Mouse (Mus musculus): ENCODE measurements around the gene Gm21190.
A peak's percentile ranks its signal among the peaks of the same experiment; 100 is the strongest.
"Not testable (repeated sequence)": the region's sequence is repeated elsewhere in the genome, so short reads cannot be mapped to it uniquely, and the experiment has no call there.

Gene Gm21190

DNA sequence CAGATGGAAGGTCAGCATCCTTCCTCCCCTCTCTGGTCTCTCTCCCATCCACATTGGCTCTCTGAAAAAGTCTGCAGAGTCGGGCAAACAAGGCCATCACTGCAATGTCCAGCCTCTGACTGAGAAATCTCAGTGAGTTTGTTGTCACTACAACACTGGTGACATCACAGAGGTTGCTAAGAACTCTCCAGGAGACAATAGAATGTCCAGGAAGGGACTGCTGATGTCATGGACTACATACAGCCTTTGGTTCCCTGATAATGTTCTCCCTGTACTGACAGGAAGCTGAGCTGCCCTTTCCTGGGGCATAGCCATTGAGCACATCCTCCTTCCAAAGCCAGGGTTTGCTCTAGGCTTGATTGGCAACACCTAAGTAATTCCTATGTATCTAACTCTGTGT, at the start of gene Gm21190:
TSS of gene Gm21190 (minus strand) at position 101 of the 400 bp plus-strand sequence.
- DNase-seq (ENCODE audit: low read depth, low spot score): not testable (repeated sequence)

- not testable (repeated sequence) for DNase-seq (ENCODE audit: low read depth, low spot score)
Measured at GRCm38 (mm10) chr5:15577033-15577432, 48.0 kb upstream of the Gm21190 start, which contains the start of gene Gm21083. TSS of gene Gm21083 (plus strand) at chr5:15577333.

DNA sequence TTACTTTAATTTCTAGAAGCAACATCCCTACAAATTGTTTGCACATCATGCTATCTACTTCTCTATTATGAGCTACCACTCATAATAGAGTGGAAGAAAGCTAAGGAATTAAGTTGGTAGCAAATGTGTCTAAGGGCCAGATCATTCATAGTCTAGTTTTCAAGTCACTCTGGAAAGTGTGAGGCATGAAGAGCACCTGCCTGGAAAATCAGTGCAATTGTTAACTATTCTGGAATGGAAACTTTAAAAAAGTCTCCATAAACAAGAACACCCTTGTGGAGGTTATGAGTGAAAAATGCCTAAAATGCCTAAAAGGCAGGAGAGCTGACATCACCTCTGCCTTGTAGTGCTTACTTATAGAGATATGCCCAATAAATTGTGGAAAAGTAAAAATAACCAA, 44.7 kb upstream of the Gm21190 start:
- DNase-seq (ENCODE audit: low read depth, low spot score): not testable (repeated sequence)

GRCm38 (mm10) chr5:15561425-15562264, 32.6 kb upstream of the Gm21190 start:
- DNase-seq (ENCODE audit: low read depth, low spot score): not testable (repeated sequence)

GRCm38 (mm10) chr5:15558654-15559053, 29.6 kb upstream of the Gm21190 start:
- not testable (repeated sequence) for DNase-seq (ENCODE audit: low read depth, low spot score)

- DNase-seq (ENCODE audit: low read depth, low spot score): not testable (repeated sequence)
Measured at GRCm38 (mm10) chr5:15549606-15550005, 20.6 kb upstream of the Gm21190 start.

DNA sequence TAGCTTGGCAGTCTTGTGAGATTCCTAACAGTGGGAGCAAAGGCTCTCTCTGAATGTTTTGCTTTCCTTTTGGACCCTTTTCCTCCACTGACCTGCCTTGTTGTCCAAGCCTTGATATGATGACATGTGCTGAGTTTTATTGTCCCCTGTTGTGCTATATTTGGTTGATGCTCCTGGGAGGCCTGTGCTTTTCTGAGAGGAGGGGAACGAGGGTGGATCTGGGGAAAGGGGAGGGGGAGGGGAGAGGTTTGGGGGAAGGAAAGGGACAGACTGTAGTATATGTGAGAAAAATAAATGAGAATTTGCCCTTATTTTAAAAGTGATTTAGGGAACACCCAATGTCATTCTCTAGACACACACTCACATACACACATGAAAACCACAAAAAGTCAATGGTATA, 20.1 kb upstream of the Gm21190 start:
- not testable (repeated sequence) for DNase-seq (ENCODE audit: low read depth, low spot score)

GRCm38 (mm10) chr5:15548642-15549041, 19.6 kb upstream of the Gm21190 start:
- not testable (repeated sequence) for DNase-seq (ENCODE audit: low read depth, low spot score)

- not testable (repeated sequence) for DNase-seq (ENCODE audit: low read depth, low spot score)
Measured at GRCm38 (mm10) chr5:15522470-15522869, 6.6 kb downstream of the Gm21190 start.

DNA sequence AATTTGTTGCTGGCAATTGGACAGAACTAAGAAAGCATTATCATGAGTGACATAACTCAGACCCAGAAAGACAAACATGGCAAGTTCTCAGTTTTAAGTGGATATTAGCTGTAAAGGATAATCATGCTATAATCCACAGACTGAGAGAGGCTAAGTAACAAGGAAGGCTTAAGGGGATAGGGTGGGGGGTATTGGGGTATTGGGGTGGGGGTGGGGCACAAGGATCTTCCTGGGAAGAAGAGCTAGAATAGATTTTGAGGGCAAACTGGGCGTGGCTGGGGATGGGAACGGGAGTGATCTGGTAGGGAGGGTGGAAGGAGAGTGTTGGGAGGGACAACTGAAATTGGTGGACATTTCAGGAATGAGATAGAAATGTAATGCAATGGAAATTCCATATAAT, 7.0 kb downstream of the Gm21190 start:
- not testable (repeated sequence) for DNase-seq (ENCODE audit: low read depth, low spot score)

GRCm38 (mm10) chr5:15520418-15520817, 8.6 kb downstream of the Gm21190 start:
- DNase-seq (ENCODE audit: low read depth, low spot score): not testable (repeated sequence)

- DNase-seq (ENCODE audit: low read depth, low spot score): not testable (repeated sequence)
Measured at GRCm38 (mm10) chr5:15517150-15517549, 11.9 kb downstream of the Gm21190 start.

- DNase-seq (ENCODE audit: low read depth, low spot score): not testable (repeated sequence)
Measured at GRCm38 (mm10) chr5:15512236-15512635, 16.8 kb downstream of the Gm21190 start.

DNA sequence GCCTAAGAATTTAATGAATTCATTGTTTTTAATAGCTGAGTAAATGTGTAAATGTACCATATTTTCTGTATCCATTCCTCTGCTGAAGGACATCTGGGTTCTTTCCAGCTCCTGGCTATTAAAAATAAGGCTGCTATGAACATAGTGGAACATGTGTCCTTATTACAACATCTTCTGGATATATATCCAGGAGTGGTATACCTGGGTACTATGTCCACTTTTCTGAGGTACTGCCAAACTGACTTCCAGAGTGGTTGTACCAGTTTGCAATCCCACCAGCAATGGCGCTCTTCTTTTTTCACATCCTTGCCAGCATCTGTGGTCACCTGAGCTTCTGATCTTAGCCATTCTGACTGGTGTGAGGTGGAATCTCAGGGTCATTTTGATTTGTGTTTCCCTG, 19.1 kb downstream of the Gm21190 start:
- DNase-seq (ENCODE audit: low read depth, low spot score): not testable (repeated sequence)

DNA sequence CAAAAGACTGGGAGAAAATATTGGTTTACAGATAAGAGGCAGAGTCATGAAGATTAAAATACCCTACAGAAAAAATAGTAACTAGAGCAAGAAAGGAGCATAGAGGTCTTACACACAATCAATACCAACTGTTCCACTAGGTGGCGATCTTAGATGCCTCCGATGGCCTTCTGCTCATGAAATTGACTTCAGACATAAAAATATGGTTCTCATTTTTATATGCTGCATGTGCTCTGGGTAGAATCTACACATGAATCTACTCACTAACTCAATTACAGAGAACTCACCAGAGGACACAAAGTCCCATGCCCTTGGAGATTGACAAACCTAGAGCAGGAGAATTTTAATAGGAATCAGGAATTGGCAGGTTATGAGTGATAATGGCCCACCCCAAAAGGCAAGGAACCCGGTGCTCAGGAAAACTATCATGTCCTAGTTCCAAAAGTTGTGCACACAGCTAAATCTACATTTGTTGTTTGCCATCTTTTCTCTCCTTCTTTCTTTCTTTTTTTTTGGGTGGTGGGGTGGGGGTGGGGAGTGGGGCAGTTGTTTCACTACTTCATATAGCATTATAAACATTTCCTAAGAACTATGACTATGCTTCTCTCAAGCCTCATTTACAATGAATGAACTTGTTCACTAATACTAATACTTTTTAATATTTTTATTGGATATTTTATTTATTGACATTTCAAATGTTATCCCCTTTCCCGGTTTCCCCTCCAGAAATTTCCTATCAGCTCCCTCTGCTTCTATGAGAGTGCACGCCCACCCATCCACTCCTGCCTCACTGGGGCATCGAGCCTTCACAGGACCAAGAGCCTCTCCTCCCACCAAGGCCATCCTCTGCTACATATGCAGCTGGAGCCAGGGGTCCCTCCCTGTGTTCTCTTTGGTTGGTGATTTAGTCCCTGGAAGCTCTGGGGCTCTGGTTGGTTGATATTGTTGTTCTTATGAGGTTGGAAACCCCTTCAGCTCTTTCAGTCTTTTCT, 20.3 kb downstream of the Gm21190 start:
- DNase-seq (ENCODE audit: low read depth, low spot score): not testable (repeated sequence)

DNA sequence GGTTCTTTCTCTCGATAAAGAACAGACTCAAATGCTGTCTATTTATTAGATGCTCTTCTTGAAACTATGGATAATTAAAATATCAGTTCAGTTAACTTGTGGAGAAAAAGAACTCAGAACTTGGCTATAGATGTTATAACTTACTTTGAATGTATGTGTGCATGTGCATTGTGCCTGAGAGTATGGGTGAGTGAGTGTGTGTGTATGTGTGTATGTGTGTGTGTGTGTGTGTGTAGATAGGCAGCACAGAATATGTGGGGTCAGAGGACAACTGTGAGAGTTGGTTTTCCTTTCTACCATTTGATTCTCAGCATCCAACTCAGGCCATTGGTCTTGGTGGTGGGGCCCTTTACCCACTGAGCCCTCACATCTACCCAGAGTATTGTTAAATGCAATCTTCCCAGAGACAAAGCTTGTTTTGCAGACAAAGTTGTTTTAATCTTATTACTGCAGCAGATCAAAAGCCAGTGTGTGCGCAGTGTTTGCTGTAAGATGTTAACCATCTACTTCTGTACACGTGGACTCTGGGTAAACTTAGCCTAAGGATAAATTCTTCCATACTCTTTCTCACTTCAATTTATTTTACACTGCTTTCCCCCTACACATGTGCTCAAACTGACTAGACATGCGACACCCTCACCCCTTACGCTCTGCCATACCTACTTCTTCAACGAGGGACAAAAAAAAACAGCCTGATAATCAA, 21.1 kb downstream of the Gm21190 start:
- not testable (repeated sequence) for DNase-seq (ENCODE audit: low read depth, low spot score)

DNA sequence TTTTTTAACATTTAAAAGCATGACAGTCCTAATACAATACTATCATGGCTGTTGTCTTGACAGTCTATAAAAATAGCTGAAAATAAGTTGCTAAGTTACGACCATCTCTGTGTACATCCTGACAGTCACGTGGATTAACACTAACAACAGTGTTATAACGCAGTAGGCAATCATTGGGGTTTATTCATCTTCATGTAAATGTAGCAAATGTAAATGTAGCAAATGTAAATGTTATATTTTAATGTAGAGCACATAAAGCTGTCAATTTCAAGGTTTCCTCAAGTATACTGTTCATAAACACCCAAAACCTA, 21.8 kb downstream of the Gm21190 start:
- DNase-seq (ENCODE audit: low read depth, low spot score): no peak

GRCm38 (mm10) chr5:15506575-15507308, 22.3 kb downstream of the Gm21190 start:
- peak; percentile 87 for DNase-seq (ENCODE audit: low read depth, low spot score)

- DNase-seq (ENCODE audit: low read depth, low spot score): not testable (repeated sequence)
Measured at GRCm38 (mm10) chr5:15498774-15499400, 30.1 kb downstream of the Gm21190 start.

GRCm38 (mm10) chr5:15498350-15498749, 30.7 kb downstream of the Gm21190 start:
- not testable (repeated sequence) for DNase-seq (ENCODE audit: low read depth, low spot score)
